Mouse (Mus musculus): Measurements from ENCODE around the gene Ddx27.
A peak's percentile ranks its signal among the peaks of the same experiment; 100 is the strongest.

Ddx27 gene

DNA sequence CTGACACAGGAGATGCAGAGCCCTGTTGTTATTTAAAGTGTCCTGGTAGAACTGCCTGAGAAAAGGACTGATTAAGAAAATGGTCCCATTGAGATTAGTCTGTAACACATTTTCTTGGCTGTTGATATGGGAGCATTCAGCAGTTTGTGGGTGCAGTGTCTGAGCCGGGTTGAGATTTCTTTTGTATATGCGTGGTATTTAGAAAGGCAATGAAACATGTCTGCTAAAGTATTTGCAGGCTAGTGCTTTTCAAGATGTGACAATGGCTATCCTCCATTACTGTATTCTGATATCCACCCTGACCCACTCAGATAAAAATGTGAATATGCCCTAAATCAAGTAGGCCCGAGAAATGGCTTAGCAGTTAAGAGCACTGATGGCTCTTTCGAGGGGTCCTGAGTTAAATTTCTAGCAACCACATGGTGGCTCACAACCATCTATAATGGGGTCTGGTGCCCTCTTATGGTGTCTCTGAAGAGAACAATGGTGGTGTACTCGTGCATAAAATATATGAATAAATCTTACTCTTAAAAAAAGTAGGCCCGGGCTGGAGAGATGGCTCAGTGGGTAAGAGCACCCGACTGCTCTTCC, 49.0 kb downstream of the Ddx27 start:
- no peak for DNase-seq

- no peak for DNase-seq
Measured at GRCm38 (mm10) chr2:167064601-167065295, 49.8 kb downstream of the Ddx27 start.

- DNase-seq = no peak
Measured at GRCm38 (mm10) chr2:167066031-167066430, 51.0 kb downstream of the Ddx27 start.

- DNase-seq = no peak
Measured at GRCm38 (mm10) chr2:167066528-167067516, 51.8 kb downstream of the Ddx27 start.

DNA sequence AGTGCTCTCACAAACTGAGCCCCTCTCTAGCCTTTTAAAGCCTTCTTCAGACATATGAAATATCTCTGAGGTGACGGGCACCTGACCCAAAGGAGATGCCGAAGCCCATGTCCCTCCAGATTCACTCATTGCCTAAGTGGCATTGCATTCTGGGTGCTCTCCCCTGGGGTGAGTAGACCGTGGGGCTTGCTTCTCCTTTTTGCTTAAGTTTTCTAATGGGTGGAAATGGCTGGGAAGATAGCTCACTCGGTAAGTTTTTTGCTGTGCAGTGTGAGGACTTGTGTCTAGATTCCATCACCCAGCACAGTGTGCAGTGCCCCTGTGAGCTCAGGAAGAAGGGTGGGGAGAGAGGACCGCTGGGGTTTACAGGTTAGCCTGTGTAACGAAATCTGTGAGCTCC, 52.6 kb downstream of the Ddx27 start:
- peak; percentile 45 to 58 for DNase-seq

GRCm38 (mm10) chr2:167070341-167070740, 55.3 kb downstream of the Ddx27 start:
- no peak for DNase-seq

DNA sequence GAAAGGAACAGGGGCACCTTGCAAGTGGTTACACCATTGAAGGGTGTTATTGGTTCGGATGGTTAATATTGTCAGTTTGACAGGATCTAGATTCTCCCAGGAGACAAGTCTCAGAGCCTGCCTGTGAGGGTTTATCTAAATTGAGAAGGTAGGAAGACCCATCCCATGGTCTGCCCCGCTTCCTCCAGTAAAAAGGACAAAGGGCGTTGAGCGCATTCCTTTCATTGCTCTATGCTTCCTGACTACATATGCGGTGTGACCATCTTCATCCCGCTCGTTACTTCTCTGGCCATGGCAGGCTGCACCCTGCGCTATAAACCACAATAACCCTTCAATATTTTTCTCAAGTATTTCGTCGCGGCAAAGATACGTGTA, 56.3 kb downstream of the Ddx27 start:
- DNase-seq = no peak

GRCm38 (mm10) chr2:167071641-167072601, 56.9 kb downstream of the Ddx27 start:
- DNase-seq = peak; percentile 98

DNA sequence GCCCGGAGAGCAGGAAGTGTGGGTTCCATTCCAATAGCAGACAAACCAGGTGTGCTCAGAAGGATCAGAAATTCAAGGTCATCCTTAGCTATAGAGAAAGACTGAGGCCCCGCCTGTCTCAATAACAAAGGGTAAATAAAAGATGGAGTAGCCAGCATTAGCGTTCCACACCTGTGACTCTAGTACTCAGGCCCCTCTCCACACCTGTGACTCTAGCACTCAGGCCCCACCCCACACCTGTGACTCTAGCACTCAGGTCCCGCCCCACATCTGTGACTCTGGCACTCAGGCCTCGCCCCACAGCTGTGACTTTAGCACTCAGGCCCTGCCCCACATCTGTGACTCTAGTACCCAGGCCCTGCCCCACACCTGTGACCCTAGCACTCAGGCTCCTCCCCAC, 59.6 kb downstream of the Ddx27 start:
- no peak for DNase-seq

DNA sequence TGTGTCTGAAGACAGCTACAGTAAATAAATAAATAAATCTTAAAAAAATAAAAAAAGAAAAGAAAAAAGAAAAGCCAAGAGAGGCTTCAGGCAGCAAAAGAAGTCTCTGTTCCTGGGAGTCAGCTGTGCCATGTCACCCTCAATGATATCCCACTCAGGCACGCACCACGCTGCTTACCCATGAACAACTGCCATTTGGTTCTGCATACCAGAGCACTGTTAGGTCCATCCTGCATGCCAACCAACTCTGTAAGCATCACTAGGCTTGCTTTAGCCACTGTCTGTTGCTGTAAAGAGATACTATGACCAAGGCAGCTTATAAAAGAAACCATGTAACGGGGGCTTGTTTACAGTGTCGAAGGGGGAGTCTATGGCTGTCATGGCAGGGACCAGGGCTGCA, 61.4 kb downstream of the Ddx27 start:
- no peak for DNase-seq

GRCm38 (mm10) chr2:167076759-167077158, 61.8 kb downstream of the Ddx27 start:
- DNase-seq = no peak

GRCm38 (mm10) chr2:167077199-167077962, 62.4 kb downstream of the Ddx27 start:
- DNase-seq = no peak

- DNase-seq = peak in 1 of 2 experiments; percentile 23
Measured at GRCm38 (mm10) chr2:167078486-167078885, 63.5 kb downstream of the Ddx27 start.

DNA sequence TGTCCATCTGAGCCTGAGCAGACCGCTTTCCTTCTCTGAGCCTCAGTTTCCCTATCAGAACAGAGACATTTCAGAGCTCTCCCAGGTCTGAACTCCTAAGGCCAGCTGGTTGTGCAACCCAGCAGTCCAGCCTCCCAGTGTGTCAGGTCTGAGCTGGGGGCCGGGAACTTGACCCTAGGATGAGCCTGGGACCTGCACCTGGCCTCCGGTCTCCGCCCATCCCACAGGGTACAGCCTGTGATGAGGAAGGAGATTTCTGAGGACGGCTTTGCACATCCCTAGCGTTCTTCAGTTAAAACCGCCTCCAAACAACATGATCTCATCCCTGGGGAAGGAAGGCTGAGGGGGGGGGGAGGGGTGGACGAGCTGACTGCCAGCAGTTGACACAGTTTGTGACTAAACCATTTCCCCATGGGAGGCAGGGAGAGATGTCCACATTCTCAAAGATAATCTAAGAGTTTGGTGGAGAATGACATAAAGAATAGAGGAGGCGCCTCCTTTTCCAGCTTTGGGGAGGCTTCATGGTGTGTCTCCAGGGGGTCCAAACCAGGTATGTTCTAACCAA, 64.0 kb downstream of the Ddx27 start:
- no peak for DNase-seq

GRCm38 (mm10) chr2:167079535-167080257, 64.7 kb downstream of the Ddx27 start:
- DNase-seq = no peak

- no peak for DNase-seq
Measured at GRCm38 (mm10) chr2:167080387-167080786, 65.4 kb downstream of the Ddx27 start.

- peak; percentile 49 to 57 for DNase-seq
Measured at GRCm38 (mm10) chr2:167081135-167081534, 66.1 kb downstream of the Ddx27 start.

DNA sequence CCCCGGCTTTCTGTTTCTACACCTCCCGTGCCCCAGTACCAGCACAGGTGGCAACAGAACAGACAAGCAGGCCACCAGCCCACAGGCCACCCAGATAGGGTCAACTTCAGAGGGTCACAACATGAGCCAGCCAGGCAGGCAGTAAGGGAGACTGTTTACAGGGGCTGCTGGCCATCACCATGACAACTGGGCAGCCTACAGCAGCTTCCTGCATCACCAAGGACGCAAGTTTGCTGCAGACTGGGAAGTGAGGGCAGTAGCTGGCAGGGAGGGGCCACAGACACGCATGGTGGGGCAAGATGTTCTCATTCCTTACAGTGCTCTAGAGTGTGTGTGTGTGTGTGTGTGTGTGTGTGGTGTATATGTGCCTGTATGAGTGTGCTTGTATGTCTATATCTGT, 66.6 kb downstream of the Ddx27 start:
- DNase-seq = peak; percentile 79 to 80
